Mouse (Mus musculus): ENCODE data around the gene S1pr3.

S1pr3 gene

GRCm38 (mm10) chr13:51405731-51406320 lies 2.6 kb upstream of the S1pr3 start:
- DNase-seq (ENCODE audit: low spot score): no peak

- no peak for DNase-seq (ENCODE audit: low spot score)
Observed at GRCm38 (mm10) chr13:51407541-51408217, 760 bp upstream of the S1pr3 start.

- DNase-seq (ENCODE audit: low spot score): no peak
Observed at GRCm38 (mm10) chr13:51409936-51410481, 1.6 kb downstream of the S1pr3 start.

GRCm38 (mm10) chr13:51411243-51411642 lies 2.8 kb downstream of the S1pr3 start:
- no peak for DNase-seq (ENCODE audit: low spot score)

- DNase-seq (ENCODE audit: low spot score): no peak
Observed at GRCm38 (mm10) chr13:51411696-51412430, 3.4 kb downstream of the S1pr3 start.

GRCm38 (mm10) chr13:51413461-51413860 lies 5.0 kb downstream of the S1pr3 start:
- no peak for DNase-seq (ENCODE audit: low spot score)

- DNase-seq (ENCODE audit: low spot score): no peak
Observed at GRCm38 (mm10) chr13:51416727-51417126, 8.3 kb downstream of the S1pr3 start.

GRCm38 (mm10) chr13:51417796-51418195 lies 9.4 kb downstream of the S1pr3 start:
- no peak for DNase-seq (ENCODE audit: low spot score)

- DNase-seq (ENCODE audit: low spot score): peak; percentile 79
Observed at GRCm38 (mm10) chr13:51418268-51418941, 10.0 kb downstream of the S1pr3 start.

GRCm38 (mm10) chr13:51418942-51419451 lies 10.6 kb downstream of the S1pr3 start:
- no peak for DNase-seq (ENCODE audit: low spot score)

GRCm38 (mm10) chr13:51419501-51419900 lies 11.1 kb downstream of the S1pr3 start:
- DNase-seq (ENCODE audit: low spot score): no peak

GRCm38 (mm10) chr13:51420861-51421260 lies 12.4 kb downstream of the S1pr3 start:
- no peak for DNase-seq (ENCODE audit: low spot score)

- DNase-seq (ENCODE audit: low spot score): no peak
Observed at GRCm38 (mm10) chr13:51423647-51424046, 15.2 kb downstream of the S1pr3 start.

GRCm38 (mm10) chr13:51424647-51425046 lies 16.2 kb downstream of the S1pr3 start:
- DNase-seq (ENCODE audit: low spot score): no peak

- no peak for DNase-seq (ENCODE audit: low spot score)
Observed at GRCm38 (mm10) chr13:51425662-51426443, 17.4 kb downstream of the S1pr3 start.

GRCm38 (mm10) chr13:51433371-51433770 lies 24.9 kb downstream of the S1pr3 start:
- no peak for DNase-seq (ENCODE audit: low spot score)

GRCm38 (mm10) chr13:51434460-51434859 lies 26.0 kb downstream of the S1pr3 start:
- no peak for DNase-seq (ENCODE audit: low spot score)

GRCm38 (mm10) chr13:51435146-51435545 lies 26.7 kb downstream of the S1pr3 start:
- DNase-seq (ENCODE audit: low spot score): no peak

- DNase-seq (ENCODE audit: low spot score): no peak
Observed at GRCm38 (mm10) chr13:51437105-51438085, 29.0 kb downstream of the S1pr3 start.

- DNase-seq (ENCODE audit: low spot score): no peak
Observed at GRCm38 (mm10) chr13:51442922-51443321, 34.5 kb downstream of the S1pr3 start.
